Mouse (Mus musculus): ENCODE data around the gene Shisa7.

GRCm38 (mm10) chr7:4789436-4789935 is 55.0 kb downstream of the Shisa7 start, which contains the start of gene Tmem238:
- no peak for TF ChIP-seq CTCF (IDR thresholded peaks at IDR 0.05; ENCODE audit: extremely low read depth, insufficient read length, insufficient replicate concordance, low read depth, low read length)
- TF ChIP-seq POLR2A (IDR thresholded peaks at IDR 0.05; ENCODE audit: low read depth, low read length): no peak; the same call in none of the 2 replicates

Data from small intestine, adult 2 months (tissue).